Mouse (Mus musculus) urinary bladder, adult 18-20 months (tissue): Measurements from ENCODE around the gene G6pc3.
A peak's percentile ranks its signal among the peaks of the same experiment; 100 is the strongest.
"Not testable (repeated sequence)": the region's sequence is repeated elsewhere in the genome, so short reads cannot be mapped to it uniquely, and the experiment has no call there.

Experiments
- DNase-seq, 2 experiments: peaks; one replicate each; pipeline ENCODE4 v3.0.0; 2022; ENCODE audit warnings: low spot score in 2 of 2, mixed read lengths in 2 of 2

Gene G6pc3

GRCm38 (mm10) chr11:102189461-102190436, at the start of gene G6pc3:
Gene G6pc3, plus strand, starts transcription at chr11:102189620.
- peak; percentile 88 to 92 for DNase-seq

- peak; percentile 17 to 40 for DNase-seq
Measured at GRCm38 (mm10) chr11:102140508-102140907, 48.9 kb upstream of the G6pc3 start.

GRCm38 (mm10) chr11:102142355-102142754, 47.1 kb upstream of the G6pc3 start:
- no peak for DNase-seq

- DNase-seq, result no peak
Measured at GRCm38 (mm10) chr11:102144957-102145470, 44.4 kb upstream of the G6pc3 start.

- DNase-seq, result no peak
Measured at GRCm38 (mm10) chr11:102145471-102146001, 43.9 kb upstream of the G6pc3 start, which contains the start of gene Nags. Gene Nags, plus strand, starts transcription at chr11:102145513.

- DNase-seq, result no peak
Measured at GRCm38 (mm10) chr11:102146005-102146404, 43.4 kb upstream of the G6pc3 start.

GRCm38 (mm10) chr11:102146531-102146930, 42.9 kb upstream of the G6pc3 start:
- no peak for DNase-seq

GRCm38 (mm10) chr11:102147213-102147989, 42.0 kb upstream of the G6pc3 start:
- no peak for DNase-seq

GRCm38 (mm10) chr11:102156039-102156785, 33.2 kb upstream of the G6pc3 start, which contains the start of gene Tmem101:
Gene Tmem101, minus strand, starts transcription at chr11:102156404.
- peak; percentile 87 to 93 for DNase-seq

GRCm38 (mm10) chr11:102156786-102157089, 32.7 kb upstream of the G6pc3 start:
- no peak for DNase-seq

- DNase-seq, result not testable (repeated sequence)
Measured at GRCm38 (mm10) chr11:102158024-102158423, 31.4 kb upstream of the G6pc3 start.

GRCm38 (mm10) chr11:102159781-102160180, 29.6 kb upstream of the G6pc3 start:
- DNase-seq, result no peak

GRCm38 (mm10) chr11:102165971-102166722, 23.3 kb upstream of the G6pc3 start:
- no peak for DNase-seq

- DNase-seq, result no peak
Measured at GRCm38 (mm10) chr11:102167539-102167938, 21.9 kb upstream of the G6pc3 start.

GRCm38 (mm10) chr11:102168689-102169088, 20.7 kb upstream of the G6pc3 start:
- no peak for DNase-seq

GRCm38 (mm10) chr11:102179836-102180235, 9.6 kb upstream of the G6pc3 start:
- DNase-seq, result no peak

GRCm38 (mm10) chr11:102184253-102184645, 5.2 kb upstream of the G6pc3 start:
- DNase-seq, result no peak

GRCm38 (mm10) chr11:102184646-102185495, 4.5 kb upstream of the G6pc3 start, which contains the start of gene Lsm12:
Gene Lsm12, minus strand, starts transcription at chr11:102185296.
- DNase-seq, result peak; percentile 93 to 97

GRCm38 (mm10) chr11:102185677-102186076, 3.7 kb upstream of the G6pc3 start:
- DNase-seq, result no peak
